Mouse (Mus musculus) Patski (cell line): ENCODE measurements around the gene Rbm20. TPM values are rescaled to one million over a fixed set of nuclear protein-coding genes. Genes with fewer than 3 reads are reported as not detected.

Source experiments
- ATAC-seq: fragments of 100-300 bp; one replicate; pipeline ENCODE4 v1.8.0; 2021
- CTCF ChIA-PET: fragments of 350-600 bp; sonication (Branson Sonifier 250); formaldehyde crosslinking; loops from one replicate; lab custom pipeline; 2022; ENCODE audit warnings: inconsistent platforms; lab: Charles Lee
- POLR2A ChIA-PET: fragments of 350-600 bp; sonication (Branson Sonifier 250); formaldehyde crosslinking; loops from one replicate; lab custom pipeline; 2022; ENCODE audit warnings: antibody characterized with exemption, inconsistent platforms; lab: Charles Lee
- DNase-seq: peaks from one replicate; pipeline ENCODE4 v3.0.0-alpha.2; 2011; ENCODE audit warnings: low read depth, low spot score
- H3K27me3 ChIP-seq: fragments of 371-371 bp; one replicate; pipeline ENCODE4 v1.5.1; 2021
- CTCF ChIP-seq: fragments of 100-300 bp; IDR thresholded peaks from one replicate; pipeline ENCODE4 v1.5.1; 2021
- in situ Hi-C: fragments of 300-500 bp; cut with MboI; formaldehyde crosslinking; loops from 3 replicates; pipeline ENCODE4 v1.11.1; 2018; ENCODE audit warnings: low pct_unique_long_range_greater_than_20kb, mixed read lengths
- polyA plus RNA-seq: library from polyadenylated mRNA; unstranded; gene quantifications from one replicate; pipeline ENCODE4 v1.2.3, GENCODE M21; 2021

Gene Rbm20
- polyA plus RNA-seq, 1 experiment from 2014 or later: 0.72 TPM

DNA sequence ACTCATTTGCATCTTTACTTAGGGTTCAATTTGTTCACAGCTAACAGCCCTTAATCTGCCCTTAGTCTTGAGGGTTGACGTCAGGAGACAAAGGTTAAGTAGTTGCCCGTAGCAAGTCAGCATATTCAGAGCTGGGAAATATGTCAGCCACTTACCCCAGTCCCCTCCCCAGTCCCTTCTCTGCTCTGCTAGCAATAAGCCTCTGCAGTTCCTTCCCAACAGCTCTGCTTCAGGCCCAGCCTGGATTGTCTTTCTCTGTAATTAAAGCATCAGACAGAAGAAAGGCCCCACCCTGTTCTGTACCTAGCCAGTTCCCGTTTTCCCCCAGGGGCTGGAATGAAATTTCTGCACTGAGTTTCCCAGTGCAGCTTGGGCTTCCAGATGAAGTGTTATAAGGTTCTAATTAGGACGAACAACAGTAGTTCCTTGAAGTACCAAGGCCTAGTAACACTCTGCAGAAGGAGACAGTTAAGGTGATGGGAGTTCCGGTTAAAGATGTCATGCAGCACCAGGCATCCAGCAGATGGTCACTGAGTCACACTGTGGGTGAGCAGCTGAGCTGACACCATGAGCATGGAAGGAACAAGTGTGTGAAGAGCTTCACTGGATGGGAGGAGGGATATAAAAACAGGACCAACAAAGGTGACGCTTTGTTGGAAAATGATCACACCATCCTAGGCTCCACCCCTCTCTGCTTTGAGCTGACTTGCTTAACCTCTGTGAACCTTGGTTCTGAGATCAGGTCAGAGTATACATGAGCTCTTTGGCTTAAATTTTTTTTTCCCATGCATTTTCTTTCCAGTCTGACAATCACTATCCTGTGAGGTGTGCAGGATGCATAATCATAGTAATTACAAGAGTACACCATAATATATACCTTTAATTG is 159.7 kb downstream of the Rbm20 start:
- H3K27me3 ChIP-seq: no peaks in the 10 kb centered on the region
- in situ Hi-C loops: no loop called here
- no peak for ATAC-seq
- POLR2A ChIA-PET: no interaction called here
- DNase-seq: no peak
- no peak for TF ChIP-seq CTCF
- CTCF ChIA-PET: interaction anchor here (0.8 to 1.5 kb wide), 2 partner anchors 9 to 69 kb away, joined by 3 read pairs; no protein-coding TSS in a partner anchor

DNA sequence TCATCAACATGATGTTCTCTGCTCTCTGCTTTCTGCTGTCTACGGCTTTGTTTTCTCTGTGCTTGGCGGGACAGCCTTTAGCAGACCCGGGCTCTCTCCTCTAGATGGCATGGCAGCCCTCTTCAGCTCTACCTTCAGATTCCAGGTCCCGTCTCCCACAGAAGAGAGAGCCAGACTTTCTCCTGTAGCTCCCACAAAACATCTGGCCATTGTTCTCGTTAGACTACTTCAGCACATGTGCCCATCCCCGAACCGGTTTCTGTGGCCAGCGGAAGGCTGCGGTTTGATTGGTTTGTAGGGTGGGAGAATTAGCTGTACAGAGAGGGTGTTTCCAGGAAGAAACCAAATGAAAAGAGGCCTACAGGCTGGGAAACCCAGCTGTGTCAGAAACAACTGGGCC is 161.7 kb downstream of the Rbm20 start:
- POLR2A ChIA-PET: no interaction called here
- in situ Hi-C loops: no loop called here
- CTCF ChIA-PET: interaction anchor here (2.0 kb wide), 1 partner anchor 10 kb away, joined by 5 read pairs; no protein-coding TSS in a partner anchor
- ATAC-seq (no peak), DNase-seq (no peak)
- no peak for TF ChIP-seq CTCF
- no peaks in the 10 kb centered on the region for H3K27me3 ChIP-seq

DNA sequence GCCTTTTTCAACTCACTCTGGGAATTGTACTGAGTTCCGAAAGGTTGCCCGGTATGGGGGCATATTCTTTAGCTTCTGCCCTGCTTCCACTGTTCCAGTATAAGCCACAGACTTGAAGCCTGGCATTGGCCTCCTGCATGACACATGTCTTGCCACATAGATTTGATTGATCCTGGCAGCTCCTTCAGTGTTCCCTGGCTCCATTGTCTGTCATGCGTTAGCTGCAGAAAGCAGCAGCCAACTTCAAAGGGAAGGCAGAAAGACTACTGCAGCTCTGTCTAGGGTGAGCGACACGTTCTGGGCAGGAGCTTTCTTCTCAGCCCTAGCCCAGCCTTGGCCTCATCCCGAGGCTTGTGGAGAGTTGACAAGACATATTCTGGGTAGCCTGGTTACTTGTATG is 162.7 kb downstream of the Rbm20 start:
- no peak for TF ChIP-seq CTCF
- H3K27me3 ChIP-seq: no peaks in the 10 kb centered on the region
- in situ Hi-C loops: no loop called here
- DNase-seq: no peak
- no peak for ATAC-seq
- CTCF ChIA-PET: interaction anchor here (1.2 to 2.0 kb wide), 2 partner anchors 9 to 36 kb away, joined by 4 to 5 read pairs; no protein-coding TSS in a partner anchor
- POLR2A ChIA-PET: interaction anchor here (0.6 kb wide), 1 partner anchor 47 kb away, joined by 4 read pairs; no protein-coding TSS in a partner anchor

DNA sequence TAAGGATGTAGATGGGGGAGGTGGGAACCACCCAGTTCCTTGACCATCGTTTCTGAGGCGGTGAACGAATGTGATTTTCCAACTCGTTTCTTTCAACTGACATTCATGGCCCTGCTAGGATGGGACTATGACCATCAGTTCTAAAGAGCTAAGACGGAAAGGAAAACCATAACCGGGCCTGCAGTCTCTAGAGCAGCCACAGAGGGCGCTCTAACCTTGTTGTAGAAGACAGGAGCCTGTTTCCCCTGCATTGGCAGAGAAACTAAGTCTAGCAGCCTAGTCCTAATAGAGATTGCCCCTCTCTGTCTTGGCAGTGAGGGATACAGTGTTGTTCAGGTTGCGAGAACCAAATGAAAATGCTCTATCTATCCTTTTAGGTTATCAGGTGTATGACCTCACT is 164.8 kb downstream of the Rbm20 start:
- no peaks in the 10 kb centered on the region for H3K27me3 ChIP-seq
- in situ Hi-C loops: no loop called here
- ChIA-PET CTCF (interaction anchor here (0.9 to 1.0 kb wide), 3 partner anchors 9 to 57 kb away, joined by 3 read pairs; no protein-coding TSS in a partner anchor), POLR2A (no interaction called here)
- ATAC-seq (no peak), DNase-seq (no peak)
- no peak for TF ChIP-seq CTCF

DNA sequence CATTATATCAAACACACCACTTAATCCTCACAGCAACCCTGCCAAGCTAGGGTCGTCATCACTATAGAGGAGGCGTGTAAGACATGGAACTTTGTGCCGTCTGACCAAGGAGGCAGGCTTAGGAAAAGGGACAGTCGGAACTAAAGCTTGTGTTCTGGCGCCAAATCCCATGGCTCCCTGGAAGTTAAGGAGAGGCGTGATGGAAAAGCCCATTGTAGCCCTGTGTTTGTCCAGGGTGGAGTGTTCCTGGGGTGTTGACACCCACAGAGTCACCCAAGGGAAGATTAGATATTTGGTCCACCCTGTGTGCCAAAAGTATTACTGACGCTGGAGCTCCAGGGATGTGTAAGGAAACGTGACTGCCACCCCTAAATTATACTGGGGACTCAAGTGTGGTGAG is 166.9 kb downstream of the Rbm20 start:
- no peak for TF ChIP-seq CTCF
- ATAC-seq (no peak), DNase-seq (no peak)
- H3K27me3 ChIP-seq: no peaks in the 10 kb centered on the region
- CTCF ChIA-PET: no interaction called here
- in situ Hi-C loops: no loop called here
- POLR2A ChIA-PET: no interaction called here

DNA sequence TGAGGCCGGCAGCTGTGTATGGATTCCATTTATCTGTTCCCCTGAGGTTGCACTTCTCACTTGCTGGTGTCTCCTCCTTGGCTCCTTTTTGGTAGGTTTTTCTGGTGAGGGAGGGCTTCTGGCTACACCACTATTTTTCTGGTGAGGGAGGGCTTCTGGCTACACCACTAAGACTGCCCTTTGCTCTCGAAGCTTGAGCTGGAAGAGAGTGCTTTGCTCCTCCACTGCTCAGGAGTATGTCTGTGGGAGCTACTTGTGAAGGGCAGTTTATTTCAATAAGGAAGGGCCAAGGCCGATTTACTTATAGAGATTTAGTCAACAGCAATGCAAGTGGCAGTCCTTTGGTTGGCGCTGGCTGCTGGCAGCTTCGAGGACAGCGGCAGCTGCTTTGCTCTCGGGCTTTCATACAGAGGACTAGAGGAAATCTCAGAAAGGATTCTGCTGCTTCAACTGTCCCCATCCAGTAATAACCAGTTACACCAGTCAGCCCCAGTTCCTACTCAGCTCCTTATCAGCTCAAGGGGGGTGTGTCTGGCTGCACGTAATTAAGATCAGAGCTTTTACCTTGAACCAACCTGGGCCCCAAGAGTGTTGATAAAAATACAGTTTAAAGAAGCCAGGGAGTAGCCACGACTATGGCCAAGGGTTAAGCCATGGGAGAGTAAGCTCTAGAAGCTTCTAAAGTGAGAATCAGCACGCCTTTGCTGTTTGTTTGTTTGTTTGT is 171.3 kb downstream of the Rbm20 start:
- POLR2A ChIA-PET: interaction anchor here (1.0 to 1.3 kb wide), 2 partner anchors 18 to 36 kb away, joined by 3 to 4 read pairs; no protein-coding TSS in a partner anchor
- H3K27me3 ChIP-seq: no peaks in the 10 kb centered on the region
- TF ChIP-seq CTCF: no peak
- no peak for DNase-seq
- in situ Hi-C loops: no loop called here
- ATAC-seq: no peak
- CTCF ChIA-PET: interaction anchor here (1.2 to 1.8 kb wide), 5 partner anchors 9 to 79 kb away, joined by 4 to 7 read pairs (median 5); no protein-coding TSS in a partner anchor

DNA sequence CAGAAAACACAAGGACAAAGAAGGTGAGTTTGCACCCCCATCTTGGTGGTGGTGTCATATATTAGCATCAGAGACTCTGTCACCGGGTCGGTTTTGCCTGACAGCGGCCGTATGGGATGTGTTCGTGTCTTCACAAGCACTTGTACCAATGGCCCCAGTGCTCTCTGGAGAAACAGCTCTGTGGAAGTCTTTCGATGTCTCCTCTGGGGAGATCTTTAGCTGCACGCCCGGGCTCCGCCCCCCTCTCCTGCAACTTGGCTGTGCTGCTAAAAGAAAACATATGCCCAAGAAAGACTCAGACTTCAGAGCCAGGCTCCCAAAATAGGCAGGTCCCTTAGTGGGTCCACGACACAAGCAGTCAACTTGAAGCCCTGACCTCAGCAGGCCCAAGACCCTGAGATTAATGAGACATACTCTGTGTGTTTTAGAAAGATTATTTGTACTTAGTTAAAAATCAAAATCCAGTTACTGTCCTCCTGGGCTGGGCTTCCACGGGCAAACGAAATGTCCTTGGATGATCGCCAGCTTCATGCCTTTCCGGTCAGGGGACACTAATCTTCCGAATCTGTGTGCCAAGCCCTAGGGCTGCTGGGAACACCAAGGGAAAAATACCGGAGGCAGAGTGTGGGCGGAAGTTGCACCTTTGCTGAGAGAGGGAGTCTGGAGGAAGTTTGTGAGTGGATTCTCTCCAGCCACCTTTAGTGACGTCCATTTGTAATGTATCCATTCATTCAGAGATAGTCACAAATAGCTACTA is 173.2 kb downstream of the Rbm20 start:
- in situ Hi-C loops: loop anchor here (5.0 kb wide), 1 partner anchor 48 kb away; no protein-coding TSS in a partner anchor
- peak; percentile 54 for ATAC-seq
- CTCF ChIA-PET: interaction anchor here (0.6 to 1.2 kb wide), 3 partner anchors 18 to 20 kb away, joined by 3 read pairs; no protein-coding TSS in a partner anchor
- POLR2A ChIA-PET: no interaction called here
- no peaks in the 10 kb centered on the region for H3K27me3 ChIP-seq
- no peak for TF ChIP-seq CTCF
- peak; percentile 83 for DNase-seq

DNA sequence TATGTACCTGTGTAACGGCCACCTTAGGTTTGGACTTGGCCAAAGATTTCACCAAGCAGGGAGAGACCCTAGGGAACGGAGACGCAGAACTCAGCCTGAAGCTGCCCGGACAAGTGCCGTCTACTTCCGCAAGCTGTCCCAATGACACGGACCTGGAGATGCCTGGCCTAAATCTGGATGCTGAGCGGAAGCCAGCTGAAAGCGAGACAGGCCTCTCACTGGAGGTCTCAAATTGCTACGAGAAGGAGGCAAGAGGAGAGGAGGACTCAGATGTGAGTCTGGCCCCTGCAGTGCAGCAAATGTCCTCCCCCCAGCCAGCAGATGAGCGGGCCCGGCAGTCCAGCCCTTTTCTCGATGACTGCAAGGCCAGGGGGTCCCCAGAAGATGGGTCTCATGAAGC is 174.2 kb downstream of the Rbm20 start:
- no peak for TF ChIP-seq CTCF
- in situ Hi-C loops: loop anchor here (5.0 kb wide), 1 partner anchor 49 kb away; no protein-coding TSS in a partner anchor

DNA sequence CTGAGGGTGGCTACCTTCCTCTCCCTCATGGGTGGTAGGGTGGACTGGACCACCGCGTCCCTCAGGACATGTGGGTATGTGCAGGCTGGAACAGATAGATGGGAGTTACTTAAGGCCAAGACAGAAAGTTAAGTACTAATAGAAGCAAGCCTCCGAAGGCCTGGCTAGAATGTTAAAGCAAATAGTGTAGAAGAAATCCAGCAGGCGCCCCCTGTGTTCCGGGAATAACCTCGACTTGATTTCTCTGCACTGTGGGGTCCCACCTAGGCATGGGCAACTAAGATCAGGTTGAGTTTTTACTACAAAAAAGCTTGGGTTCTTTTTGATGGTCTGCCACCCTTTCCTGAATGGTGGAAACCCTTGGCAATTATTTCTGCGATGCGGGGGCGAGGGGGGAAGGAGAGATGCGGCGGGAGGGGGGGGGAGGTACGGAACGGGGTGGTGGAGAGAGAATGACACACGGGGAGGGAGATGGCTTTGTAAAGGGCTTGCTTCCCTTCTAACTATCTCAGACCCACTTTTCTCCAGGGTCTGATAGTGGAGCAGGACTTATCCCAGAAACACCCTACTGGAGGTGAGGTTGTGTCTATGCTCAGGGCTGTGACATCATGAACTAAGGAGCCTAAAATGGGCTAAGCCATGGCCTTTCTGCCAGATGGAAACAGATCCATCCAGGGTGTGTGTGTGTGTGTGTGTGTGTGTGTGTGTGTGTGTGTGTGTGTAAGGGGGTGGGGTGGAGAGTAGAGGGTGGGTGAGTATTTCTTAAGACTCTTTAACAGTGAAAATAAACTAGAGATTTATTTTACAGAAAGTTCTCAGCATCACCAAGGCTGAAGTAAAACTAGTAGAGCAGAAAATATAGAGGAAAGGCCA is 175.0 kb downstream of the Rbm20 start:
- CTCF ChIA-PET: interaction anchor here (1.3 kb wide), 1 partner anchor 19 kb away, joined by 4 read pairs; no protein-coding TSS in a partner anchor
- POLR2A ChIA-PET: no interaction called here
- in situ Hi-C loops: loop anchor here (5.0 kb wide), 1 partner anchor 50 kb away; no protein-coding TSS in a partner anchor
- no peak for DNase-seq
- no peaks in the 10 kb centered on the region for H3K27me3 ChIP-seq
- TF ChIP-seq CTCF: no peak
- ATAC-seq: no peak

More for the DNA sequence above, 174.2 kb downstream of the Rbm20 start:
- ChIA-PET POLR2A (no interaction called here), CTCF (interaction anchor here (1.3 kb wide), 1 partner anchor 18 kb away, joined by 4 read pairs; no protein-coding TSS in a partner anchor)
- ATAC-seq (no peak), DNase-seq (no peak)
- no peaks in the 10 kb centered on the region for H3K27me3 ChIP-seq
